Mouse (Mus musculus) testis, adult 2 months (tissue): Measurements from ENCODE around the gene Hcn2. TPM values are rescaled to one million over a fixed set of nuclear protein-coding genes. Genes with fewer than 3 reads are reported as not detected.
"Not testable (repeated sequence)": the region's sequence is repeated elsewhere in the genome, so short reads cannot be mapped to it uniquely, and the experiment has no call there.

Experiments
- H3K27ac ChIP-seq: fragments of 200-500 bp; 2 replicates; pipeline ENCODE4 v1.5.1; 2012; ENCODE audit warnings: low read depth, low read length; ENCODE audit not compliant: control insufficient read depth, insufficient read depth
- H3K27me3 ChIP-seq: fragments of 200-500 bp; 2 replicates; pipeline ENCODE4 v1.6.1; 2012; ENCODE audit warnings: mild to moderate bottlenecking, low read length, moderate library complexity; ENCODE audit not compliant: control insufficient read depth, insufficient read depth
- H3K36me3 ChIP-seq: fragments of 200-500 bp; 2 replicates; pipeline ENCODE4 v1.6.1; 2012; ENCODE audit warnings: mild to moderate bottlenecking, low read length; ENCODE audit not compliant: control insufficient read depth, insufficient read depth
- H3K4me1 ChIP-seq: fragments of 200-500 bp; 2 replicates; pipeline ENCODE4 v1.6.1; 2012; ENCODE audit warnings: low read length; ENCODE audit not compliant: control insufficient read depth, insufficient read depth
- H3K4me3 ChIP-seq: fragments of 200-500 bp; 2 replicates; pipeline ENCODE4 v1.5.1; 2012; ENCODE audit warnings: low read depth, mild to moderate bottlenecking, low read length, moderate library complexity, mixed read lengths; ENCODE audit not compliant: control insufficient read depth
- CTCF ChIP-seq: fragments of 200-500 bp; IDR thresholded peaks from 2 replicates; pipeline ENCODE4 v1.5.1; 2012; ENCODE audit warnings: low read depth, mild to moderate bottlenecking, inconsistent platforms, low read length, moderate library complexity; ENCODE audit not compliant: control insufficient read depth, insufficient read depth, insufficient replicate concordance
- POLR2A ChIP-seq: fragments of 200-500 bp; IDR thresholded peaks from 2 replicates; pipeline ENCODE4 v1.6.1; 2012; ENCODE audit warnings: low read depth, mild to moderate bottlenecking, inconsistent platforms, low read length, moderate library complexity; ENCODE audit not compliant: control insufficient read depth
- polyA plus RNA-seq: library from polyadenylated mRNA; depleted of rRNA; stranded (reverse); fragments of >200 nt; gene quantifications from 2 replicates; pipeline ENCODE4 v1.2.3, GENCODE M21; 2012

The Hcn2 gene
- polyA plus RNA-seq, 1 experiment, result 0.69 TPM

GRCm38 (mm10) chr10:79697916-79698315 is 18.5 kb upstream of the Hcn2 start:
- no peaks in the 10 kb centered on the region for H3K36me3 ChIP-seq
- TF ChIP-seq CTCF (no peak), POLR2A (no peak)
- H3K27me3 ChIP-seq, result no peaks in the 10 kb centered on the region
- H3K4me3 ChIP-seq, result no peak overlapping the region
- H3K4me1 ChIP-seq, result peaks cover 19% of the 10 kb centered on the region
- H3K27ac ChIP-seq, result no peak overlapping the region

DNA sequence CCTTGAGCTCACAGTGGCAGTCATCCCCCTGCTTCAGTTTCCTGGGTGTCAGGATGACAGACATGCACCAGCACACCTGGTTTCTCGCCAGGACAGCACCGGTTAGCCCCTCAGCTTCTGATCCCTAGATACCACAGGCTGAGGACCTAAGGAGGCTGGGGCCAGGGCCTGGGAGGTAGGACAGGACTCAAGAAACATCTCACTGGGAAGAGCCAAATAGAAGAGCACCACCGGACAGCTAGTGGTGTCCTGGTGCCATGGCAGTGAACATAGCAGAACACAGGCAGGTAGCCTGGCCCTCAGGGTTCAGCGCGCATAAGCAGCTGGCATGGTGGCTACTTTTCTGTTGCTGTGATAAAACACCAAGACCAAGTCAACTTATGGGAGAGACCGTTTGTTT is 18.0 kb upstream of the Hcn2 start:
- no peak for TF ChIP-seq POLR2A
- TF ChIP-seq CTCF, result no peak
- Histone ChIP-seq H3K36me3 (no peaks in the 10 kb centered on the region), H3K4me1 (peaks cover 19% of the 10 kb centered on the region), H3K27me3 (no peaks in the 10 kb centered on the region), H3K4me3 (no peak overlapping the region), H3K27ac (no peak overlapping the region)

DNA sequence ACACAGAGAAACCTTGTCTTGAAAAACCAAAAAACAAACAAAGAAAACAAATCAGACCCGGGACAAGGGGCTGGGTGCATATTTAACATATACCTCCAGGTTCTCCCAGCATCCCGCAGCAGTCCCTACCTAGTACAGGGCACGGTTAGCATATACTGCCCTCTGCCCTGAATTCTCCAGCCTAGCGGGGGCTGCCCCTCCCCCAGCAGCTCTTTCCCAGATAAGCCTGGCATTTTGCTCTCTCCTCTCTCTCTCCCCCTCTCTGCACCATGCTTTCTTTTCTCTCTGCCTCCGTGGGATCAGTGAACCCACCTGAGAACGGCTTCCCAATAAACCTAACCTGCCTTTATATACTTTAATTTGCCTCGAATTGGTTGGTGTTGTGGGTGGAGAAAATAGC is 15.8 kb upstream of the Hcn2 start:
- TF ChIP-seq POLR2A, result no peak
- no peak for TF ChIP-seq CTCF
- no peaks in the 10 kb centered on the region for H3K27me3 ChIP-seq
- H3K4me3 ChIP-seq, result no peak overlapping the region
- H3K36me3 ChIP-seq, result no peaks in the 10 kb centered on the region
- H3K4me1 ChIP-seq, result peaks cover 23% of the 10 kb centered on the region
- H3K27ac ChIP-seq, result peak overlapping the region; percentile 77

- peak overlapping the region; percentile 77 for H3K27ac ChIP-seq
- no peaks in the 10 kb centered on the region for H3K36me3 ChIP-seq
- TF ChIP-seq CTCF, result no peak
- no peak for TF ChIP-seq POLR2A
- H3K4me3 ChIP-seq, result no peak overlapping the region
- H3K27me3 ChIP-seq, result no peaks in the 10 kb centered on the region
- peaks cover 30% of the 10 kb centered on the region for H3K4me1 ChIP-seq
Measured at GRCm38 (mm10) chr10:79701443-79702129, 14.8 kb upstream of the Hcn2 start.

- H3K4me3 ChIP-seq, H3K27ac ChIP-seq, H3K36me3 ChIP-seq, H3K27me3 ChIP-seq: not testable (repeated sequence)
- H3K4me1 ChIP-seq, result peaks cover 32% of the 10 kb centered on the region
Measured at GRCm38 (mm10) chr10:79702970-79703369, 13.5 kb upstream of the Hcn2 start.

GRCm38 (mm10) chr10:79703541-79703940 is 12.9 kb upstream of the Hcn2 start:
- H3K27me3 ChIP-seq, result no peaks in the 10 kb centered on the region
- peak overlapping the region; percentile 96 for H3K4me3 ChIP-seq
- no peaks in the 10 kb centered on the region for H3K36me3 ChIP-seq
- TF ChIP-seq CTCF (no peak), POLR2A (no peak)
- H3K27ac ChIP-seq, result peak overlapping the region; percentile 57
- H3K4me1 ChIP-seq, result peaks cover 32% of the 10 kb centered on the region

DNA sequence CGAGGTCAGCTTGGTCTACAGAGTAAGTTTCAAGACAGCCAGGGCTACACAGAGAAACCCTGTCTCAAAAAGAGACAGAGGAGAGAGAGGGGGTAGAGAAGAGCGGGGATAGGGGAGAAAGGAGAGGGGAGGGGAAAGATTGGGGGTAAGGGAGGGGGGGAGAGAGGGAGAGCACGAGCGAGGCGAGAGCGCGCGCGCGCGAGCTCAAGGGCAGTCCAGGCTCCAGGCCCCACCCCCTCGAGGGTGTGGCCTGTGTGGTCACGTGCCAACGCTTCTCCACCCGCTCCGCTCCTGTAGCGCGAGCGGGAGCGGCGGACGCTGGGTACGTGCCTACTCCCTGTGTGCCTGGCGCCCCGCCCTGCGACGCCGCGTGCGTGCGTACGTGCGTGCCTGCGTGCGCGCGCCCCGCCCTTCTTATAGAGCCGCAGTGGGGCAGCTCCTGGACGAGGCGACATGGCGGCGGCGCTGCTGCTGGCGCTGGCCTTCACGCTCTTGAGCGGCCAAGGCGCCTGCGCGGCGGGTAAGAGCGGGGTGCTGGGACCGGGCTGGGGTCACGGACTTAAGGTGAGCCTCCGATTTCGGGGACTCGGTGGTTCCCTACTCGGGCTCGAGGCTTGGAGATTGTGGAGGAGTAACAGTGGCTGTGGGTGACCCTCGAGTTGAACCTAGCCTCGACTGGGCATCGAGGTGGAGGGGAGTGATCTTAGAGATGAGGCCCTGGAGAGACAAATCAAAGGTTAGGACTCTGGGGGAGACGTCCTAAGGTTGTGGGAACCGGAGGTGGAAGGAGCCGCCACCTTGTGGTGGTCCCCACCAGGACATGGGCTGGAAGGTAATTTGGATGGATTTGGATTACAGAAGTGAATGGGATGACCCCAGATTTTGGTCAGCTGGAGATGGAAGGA is 12.1 kb upstream of the Hcn2 start, which contains the start of gene Bsg:
Bsg (plus strand) TSS at position 427 of the 905 bp plus-strand sequence.
- Histone ChIP-seq H3K27me3 (no peaks in the 10 kb centered on the region), H3K4me1 (peaks cover 32% of the 10 kb centered on the region), H3K4me3 (peak within 1 kb of the TSS; percentile 96), H3K36me3 (no peaks in the 10 kb centered on the region; the same call in 1 of the 2 replicates), H3K27ac (peak within 1 kb of the TSS; percentile 93)
- no peak for TF ChIP-seq CTCF
- peak; percentile 99 for TF ChIP-seq POLR2A

DNA sequence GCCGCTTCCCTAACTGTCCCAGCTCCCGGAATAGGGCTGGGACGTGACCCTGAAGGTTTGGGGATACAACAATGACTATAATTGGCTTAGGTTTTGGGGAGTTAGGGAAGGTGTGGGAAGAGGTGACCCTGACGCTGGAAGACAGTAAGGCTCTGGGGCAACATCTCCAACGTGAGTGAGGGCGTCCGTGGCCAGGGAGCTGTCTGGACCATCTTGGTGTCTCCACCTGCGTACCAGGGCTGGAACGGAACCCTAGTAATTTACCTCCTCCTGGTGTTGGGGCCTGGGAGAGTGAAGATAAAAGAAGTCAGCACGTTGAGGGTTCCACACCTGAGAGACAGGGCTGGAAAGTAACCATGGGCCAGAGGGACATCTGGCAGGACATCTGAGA is 11.5 kb upstream of the Hcn2 start:
- no peak for TF ChIP-seq CTCF
- TF ChIP-seq POLR2A, result no peak
- Histone ChIP-seq H3K27ac (peak overlapping the region; percentile 93), H3K4me1 (peaks cover 36% of the 10 kb centered on the region), H3K27me3 (no peaks in the 10 kb centered on the region), H3K36me3 (no peaks in the 10 kb centered on the region; the same call in 1 of the 2 replicates), H3K4me3 (peak overlapping the region; percentile 96)
